Mouse (Mus musculus) erythroid progenitor cell, adult 5-6 weeks (primary cell): ENCODE data around the gene Flnb. TPM values are rescaled to one million over a fixed set of nuclear protein-coding genes. Genes with fewer than 3 reads are reported as not detected.

ENCODE experiments used
- ATAC-seq: replicated peaks from 2 replicates; pipeline ENCODE4 v1.8.0; 2016; ENCODE audit warnings: moderate number of reproducible peaks, mild to moderate bottlenecking, moderate TSS enrichment, inconsistent platforms; ENCODE audit not compliant: poor library complexity, low FRiP score, severe bottlenecking
- total RNA-seq, 2 experiments: library from RNA; stranded (forward) in 1 of 2; stranded (reverse) in 1 of 2; fragments of 150-400 nt in 1 of 2; fragments of 186-747, 209-891 nt in 1 of 2; gene quantifications; 2 replicates each; pipeline versions ENCODE4 v1.2.3 to v1.2.4; 2015 to 2017; ENCODE audit warnings: low replicate concordance in 2 of 2

The Flnb gene
- total RNA-seq, 2 experiments from 2014 or later: 1.2 to 1.7 TPM

- ATAC-seq: no peak
Measured at GRCm38 (mm10) chr14:7888811-7889651, 71.3 kb downstream of the Flnb start.

- ATAC-seq: no peak
Measured at GRCm38 (mm10) chr14:7889834-7890233, 72.1 kb downstream of the Flnb start.

- ATAC-seq: no peak
Measured at GRCm38 (mm10) chr14:7891401-7891800, 73.6 kb downstream of the Flnb start.

- ATAC-seq: no peak
Measured at GRCm38 (mm10) chr14:7896126-7896525, 78.4 kb downstream of the Flnb start.

GRCm38 (mm10) chr14:7896699-7897098 is 78.9 kb downstream of the Flnb start:
- ATAC-seq: no peak

GRCm38 (mm10) chr14:7899986-7900385 is 82.2 kb downstream of the Flnb start:
- ATAC-seq: no peak

- ATAC-seq: no peak
Measured at GRCm38 (mm10) chr14:7900481-7901049, 82.8 kb downstream of the Flnb start.

GRCm38 (mm10) chr14:7901484-7902240 is 83.9 kb downstream of the Flnb start:
- no peak for ATAC-seq

GRCm38 (mm10) chr14:7907058-7907457 is 89.3 kb downstream of the Flnb start:
- ATAC-seq: no peak

GRCm38 (mm10) chr14:7909472-7909871 is 91.7 kb downstream of the Flnb start:
- no peak for ATAC-seq

- no peak for ATAC-seq
Measured at GRCm38 (mm10) chr14:7913842-7914241, 96.1 kb downstream of the Flnb start.

GRCm38 (mm10) chr14:7914461-7914860 is 96.7 kb downstream of the Flnb start:
- no peak for ATAC-seq

GRCm38 (mm10) chr14:7918150-7918991 is 100.6 kb downstream of the Flnb start:
- ATAC-seq: no peak

- ATAC-seq: no peak
Measured at GRCm38 (mm10) chr14:7919309-7919708, 101.6 kb downstream of the Flnb start.

GRCm38 (mm10) chr14:7919921-7920320 is 102.2 kb downstream of the Flnb start:
- ATAC-seq: no peak

- ATAC-seq: no peak
Measured at GRCm38 (mm10) chr14:7921459-7921858, 103.7 kb downstream of the Flnb start.

GRCm38 (mm10) chr14:7923635-7924034 is 105.9 kb downstream of the Flnb start:
- no peak for ATAC-seq

- ATAC-seq: no peak
Measured at GRCm38 (mm10) chr14:7928362-7928761, 110.6 kb downstream of the Flnb start.

GRCm38 (mm10) chr14:7929029-7929428 is 111.3 kb downstream of the Flnb start:
- no peak for ATAC-seq

- no peak for ATAC-seq
Measured at GRCm38 (mm10) chr14:7932151-7932550, 114.4 kb downstream of the Flnb start.
